Mouse (Mus musculus) WW6 (cell line): Measurements from ENCODE around the gene Mblac1.
"Not testable (repeated sequence)": the region's sequence is repeated elsewhere in the genome, so short reads cannot be mapped to it uniquely, and the experiment has no call there.

Experiments
- DNase-seq: peaks from one replicate; pipeline ENCODE4 v3.0.0-alpha.2; 2013; ENCODE audit warnings: low read depth, low spot score

Mblac1 gene

DNA sequence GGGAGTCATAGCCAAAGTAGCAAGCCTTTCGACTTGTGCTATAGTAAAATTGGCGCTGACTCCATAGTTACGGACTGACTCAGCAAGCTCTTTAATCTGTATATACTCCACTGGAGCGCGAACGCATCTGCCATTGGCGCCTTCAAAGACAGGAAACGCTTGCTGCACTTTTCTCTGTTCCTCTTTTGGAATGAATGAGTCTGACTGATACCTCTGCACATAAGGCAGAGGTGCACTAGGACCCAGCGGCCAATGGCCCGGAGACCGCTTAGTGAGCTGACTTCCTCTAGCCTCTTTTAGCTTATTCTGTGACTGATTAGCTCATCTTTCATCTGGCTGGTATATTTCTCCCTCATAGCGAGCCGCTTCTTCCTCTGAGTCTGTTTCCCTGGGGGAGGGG lies 22.5 kb downstream of the Mblac1 start:
- DNase-seq = not testable (repeated sequence)

DNA sequence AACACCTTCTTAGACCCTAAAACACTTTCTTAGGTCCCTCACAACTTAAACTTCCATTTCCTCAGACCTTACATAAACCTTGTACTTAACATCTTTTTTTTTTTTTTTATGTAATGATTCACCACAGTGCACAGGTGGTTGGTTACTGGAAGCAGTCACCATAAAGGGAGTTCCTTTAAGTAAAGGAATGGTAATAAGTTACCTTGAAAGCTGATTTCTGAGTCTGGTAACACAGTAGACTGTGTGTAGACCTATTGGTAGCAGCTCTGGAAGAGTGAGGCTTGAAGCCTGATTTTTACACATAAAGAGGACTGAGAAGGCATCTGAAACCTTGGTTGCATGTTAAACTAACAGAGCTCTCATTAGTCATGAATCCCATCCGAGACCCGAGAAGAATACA lies 25.8 kb downstream of the Mblac1 start:
- no peak for DNase-seq

DNA sequence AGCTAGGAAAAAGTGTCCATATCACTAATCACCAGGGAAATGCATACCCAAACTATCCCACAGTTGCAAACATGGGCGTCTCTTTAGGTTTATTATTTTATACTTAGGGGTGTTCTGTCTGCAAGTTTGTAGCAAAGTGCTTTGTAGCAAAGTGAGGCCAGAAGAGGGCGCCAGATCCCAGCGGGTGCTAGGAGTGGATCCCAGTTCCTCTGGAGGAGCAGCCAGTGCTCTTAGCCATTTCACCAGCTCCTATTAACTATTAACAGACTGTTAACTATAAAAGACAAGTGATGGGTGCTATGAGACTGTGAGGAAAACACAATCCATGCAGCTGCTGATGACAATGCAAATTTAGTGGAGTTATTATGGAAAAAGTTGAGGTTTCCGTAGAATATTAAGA lies 28.0 kb downstream of the Mblac1 start:
- DNase-seq = no peak

DNA sequence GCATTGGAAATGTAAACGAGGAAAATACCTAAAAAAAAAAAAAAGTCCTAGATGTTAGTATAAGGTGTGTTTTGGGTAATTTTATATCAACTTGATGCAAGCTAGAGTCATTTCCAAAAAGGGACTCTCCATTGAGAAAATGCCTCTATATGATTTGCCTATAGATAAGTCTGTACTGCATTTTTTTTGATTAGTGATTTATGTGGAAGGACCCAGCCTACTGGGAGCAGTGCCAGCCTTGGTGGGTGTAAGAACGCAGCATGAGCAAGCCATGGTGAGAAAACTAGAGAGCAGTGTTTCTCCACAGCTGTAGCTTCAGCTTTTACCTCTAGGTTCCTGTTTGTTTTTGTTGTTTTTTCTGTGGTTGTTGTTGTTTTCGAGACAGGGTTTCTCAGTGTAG lies 29.2 kb downstream of the Mblac1 start:
- no peak for DNase-seq

DNA sequence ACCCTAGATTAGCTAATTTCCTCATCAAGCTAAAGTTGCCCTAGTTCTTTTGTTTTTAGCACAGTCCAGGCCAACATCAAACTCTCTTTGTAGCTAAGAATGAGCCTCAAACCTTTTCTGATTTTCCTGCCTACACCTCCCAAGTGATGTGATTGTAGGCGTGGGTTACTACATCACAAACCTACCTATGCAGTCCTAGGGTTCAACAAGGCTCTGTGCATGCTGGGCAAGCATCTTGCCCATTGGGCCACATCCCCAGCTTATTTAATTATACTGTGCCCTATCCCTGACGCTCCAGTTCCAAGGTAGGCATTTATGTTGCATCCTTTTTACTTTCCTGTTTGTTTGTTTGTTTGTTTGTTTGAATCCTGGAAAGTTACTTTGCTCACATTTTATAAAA lies 31.6 kb downstream of the Mblac1 start, which contains the start of gene Nxpe5:
TSS of gene Nxpe5 (plus strand) at position 199 of the 400 bp plus-strand sequence.
- DNase-seq = no peak

DNA sequence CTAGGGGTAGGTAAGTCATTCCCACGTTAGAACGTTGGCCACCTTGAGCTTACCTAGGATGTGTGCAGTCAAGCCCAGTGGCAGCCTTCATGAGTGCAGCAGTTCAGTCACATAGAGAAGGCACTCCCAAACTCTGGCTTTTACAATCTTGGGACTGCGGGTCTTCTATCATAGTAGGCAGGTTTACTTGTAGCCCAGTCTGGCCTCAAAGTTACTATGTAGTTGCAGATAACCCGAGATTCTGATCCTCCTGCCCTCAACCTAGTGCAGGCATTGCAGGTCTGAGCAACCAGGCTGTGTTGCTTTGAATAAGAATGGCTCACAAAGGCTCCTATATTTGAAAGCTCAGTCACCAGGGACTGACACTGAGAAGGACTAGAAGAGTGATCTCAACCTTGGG lies 32.4 kb downstream of the Mblac1 start:
- DNase-seq = no peak

GRCm38 (mm10) chr5:138227367-138227766 lies 33.3 kb downstream of the Mblac1 start:
- DNase-seq = no peak

DNA sequence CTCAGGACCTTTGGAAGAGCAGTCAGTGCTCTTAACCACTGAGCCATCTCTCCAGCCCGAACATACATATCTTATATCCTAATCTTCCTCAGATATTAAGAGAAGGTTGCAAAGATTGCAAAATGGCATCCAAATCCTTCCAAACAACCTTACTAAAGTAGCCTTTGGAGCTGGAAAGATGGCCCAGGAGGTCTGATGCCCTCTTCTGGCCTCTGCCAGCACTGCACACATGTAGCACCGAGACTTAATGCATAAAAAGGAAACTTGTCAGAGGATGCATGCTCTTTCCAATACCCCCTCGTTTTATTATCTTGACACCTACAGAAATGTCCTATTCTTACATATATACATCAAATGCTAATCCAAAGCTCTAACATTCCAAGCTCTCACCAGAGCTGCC lies 33.9 kb downstream of the Mblac1 start:
- DNase-seq = no peak

- DNase-seq = no peak
Observed at GRCm38 (mm10) chr5:138229511-138229910, 35.4 kb downstream of the Mblac1 start.

DNA sequence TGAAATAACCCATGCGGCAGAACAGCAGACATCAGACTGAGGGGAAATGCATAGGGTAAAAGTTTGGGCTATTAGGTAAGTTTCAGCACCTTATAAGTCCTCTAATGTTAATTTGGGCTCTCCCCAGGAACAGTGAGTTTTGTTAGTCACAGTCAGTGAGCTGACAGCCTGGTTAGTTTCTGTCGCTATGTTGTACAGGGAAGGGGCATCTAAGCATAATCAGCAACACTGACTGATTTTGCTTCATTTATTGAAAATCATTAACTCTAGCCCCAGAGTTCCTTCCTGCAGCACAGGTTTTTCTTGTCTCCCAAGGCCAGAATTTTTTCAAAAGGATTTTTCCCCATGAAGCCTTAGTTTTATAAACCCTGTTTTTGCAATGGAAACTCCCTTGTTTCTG lies 39.7 kb downstream of the Mblac1 start:
- DNase-seq = no peak

- DNase-seq = no peak
Observed at GRCm38 (mm10) chr5:138234224-138234623, 40.1 kb downstream of the Mblac1 start.

DNA sequence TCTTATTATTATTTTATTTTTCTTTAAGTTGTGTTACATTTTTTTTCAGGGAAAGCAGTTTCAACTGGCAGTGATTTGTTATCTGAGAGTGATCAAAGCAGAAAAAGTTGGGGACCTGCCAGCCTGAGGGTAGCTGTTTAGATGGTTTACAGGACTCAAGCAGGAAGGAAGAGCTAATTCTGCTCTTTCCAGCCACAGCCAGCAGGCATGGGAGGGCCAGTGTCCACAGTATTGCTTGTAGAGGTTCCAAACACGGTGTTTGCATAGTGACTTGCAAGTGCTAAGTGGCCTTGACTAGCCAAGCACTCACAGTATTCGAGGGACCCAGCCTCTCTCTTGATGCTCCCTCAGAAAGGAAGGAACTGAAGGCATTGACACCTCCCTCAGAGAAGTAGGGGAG lies 47.4 kb downstream of the Mblac1 start:
- DNase-seq = no peak
